Mouse (Mus musculus): Measurements from ENCODE around the gene Fas. TPM values are rescaled to one million over a fixed set of nuclear protein-coding genes. Genes with fewer than 3 reads are reported as not detected.

Gene Fas
- polyA plus RNA-seq, 1 experiment from 2014 or later: 2.6 TPM

Other genes starting within 250 kb of the Fas start
- gene Lipn, start 223.3 kb upstream of the Fas start, polyA plus RNA-seq (2015; fragmentation: Nextera tagmentation; extraction: Ambion mirVana): not detected in 2 replicates
- gene Lipm, start 189.7 kb upstream of the Fas start, polyA plus RNA-seq (2015; fragmentation: Nextera tagmentation; extraction: Ambion mirVana): not detected in 2 replicates
- gene Ankrd22, start 124.6 kb upstream of the Fas start, polyA plus RNA-seq (2015; fragmentation: Nextera tagmentation; extraction: Ambion mirVana): 0.05 TPM in 1 of 2 replicates, not detected in the other
- 5.5 and 6.4 TPM in 2 replicates for gene Stambpl1, start 98.4 kb upstream of the Fas start, polyA plus RNA-seq (2015; fragmentation: Nextera tagmentation; extraction: Ambion mirVana)
- gene Acta2, start 35.1 kb upstream of the Fas start, polyA plus RNA-seq (2015; fragmentation: Nextera tagmentation; extraction: Ambion mirVana): 1,110 and 1,204 TPM in 2 replicates
- gene Ch25h, start 184.5 kb downstream of the Fas start, polyA plus RNA-seq (2015; fragmentation: Nextera tagmentation; extraction: Ambion mirVana): 5.1 and 5.7 TPM in 2 replicates
- 31.1 and 33.9 TPM in 2 replicates for gene Lipa, start 236.8 kb downstream of the Fas start, polyA plus RNA-seq (2015; fragmentation: Nextera tagmentation; extraction: Ambion mirVana)